Mouse (Mus musculus): ENCODE results near the gene Sh3bp5. TPM values are rescaled to one million over a fixed set of nuclear protein-coding genes. Genes with fewer than 3 reads are reported as not detected.

Sh3bp5 gene
- total and polyA plus RNA-seq, 3 experiments = 27.0 to 58.3 (median 51.0) TPM

- Histone ChIP-seq H3K9ac (ENCODE audit: low read depth, low read length) (no peak overlapping the region), H3K36me3 (ENCODE audit: control insufficient read depth, insufficient read depth, low read length) (peaks cover 14% of the 10 kb centered on the region), H3K4me3 (no peak overlapping the region), H3K27ac (peak overlapping the region; percentile 87), H3K79me2 (replicated peaks; ENCODE audit: control insufficient read depth, insufficient read depth, low read length) (no peaks in the 10 kb centered on the region), H3K27me3 (ENCODE audit: control insufficient read depth, insufficient read depth, low read length) (no peaks in the 10 kb centered on the region), H3K4me1 (ENCODE audit: control insufficient read depth, insufficient read depth, low read length) (peaks cover 42% of the 10 kb centered on the region)
- intact Hi-C loops (cut with DNase I) = no loop called here
- 45% methylated on average over 15 of the region's 15 CpGs for WGBS
- TF ChIP-seq CTCF (IDR thresholded peaks at IDR 0.05) = no peak
- no peak for TF ChIP-seq POLR2A (IDR thresholded peaks at IDR 0.05; ENCODE audit: insufficient read depth, low read depth, low read length)
- no peak for TF ChIP-seq EP300 (IDR thresholded peaks at IDR 0.05; ENCODE audit: insufficient read depth, low read depth, low read length)
- DNase-seq = no peak
These were observed 28.7 kb downstream of the Sh3bp5 start for GRCm38 (mm10) chr14:31407208-31407607.

GRCm38 (mm10) chr14:31406154-31406810, 29.6 kb downstream of the Sh3bp5 start:
- 0 out of 2 replicates have a peak, but pooled peaks have one; percentile 19 for TF ChIP-seq POLR2A (IDR thresholded peaks at IDR 0.05; ENCODE audit: insufficient read depth, low read depth, low read length)
- no peak for TF ChIP-seq CTCF (IDR thresholded peaks at IDR 0.05)
- peaks cover 43% of the 10 kb centered on the region for H3K4me1 ChIP-seq (ENCODE audit: control insufficient read depth, insufficient read depth, low read length)
- H3K4me3 ChIP-seq = no peak overlapping the region
- intact Hi-C loops (cut with DNase I) = no loop called here
- no peaks in the 10 kb centered on the region for H3K27me3 ChIP-seq (ENCODE audit: control insufficient read depth, insufficient read depth, low read length)
- peaks cover 14% of the 10 kb centered on the region for H3K36me3 ChIP-seq (ENCODE audit: control insufficient read depth, insufficient read depth, low read length)
- WGBS = 56% methylated on average over 12 of the region's 12 CpGs
- H3K9ac ChIP-seq (ENCODE audit: low read depth, low read length) = 0 out of 2 replicates have a peak overlapping the region, but pooled peaks have one; percentile 1
- peak overlapping the region; percentile 87 for H3K27ac ChIP-seq
- peak in 1 of 2 experiments; percentile 33 for DNase-seq
- no peaks in the 10 kb centered on the region for H3K79me2 ChIP-seq (replicated peaks; ENCODE audit: control insufficient read depth, insufficient read depth, low read length)

GRCm38 (mm10) chr14:31405652-31406051, 30.2 kb downstream of the Sh3bp5 start:
- no peaks in the 10 kb centered on the region for H3K79me2 ChIP-seq (replicated peaks; ENCODE audit: control insufficient read depth, insufficient read depth, low read length)
- H3K4me3 ChIP-seq = no peak overlapping the region
- H3K27me3 ChIP-seq (ENCODE audit: control insufficient read depth, insufficient read depth, low read length) = no peaks in the 10 kb centered on the region
- peaks cover 14% of the 10 kb centered on the region for H3K36me3 ChIP-seq (ENCODE audit: control insufficient read depth, insufficient read depth, low read length)
- H3K9ac ChIP-seq (ENCODE audit: low read depth, low read length) = no peak overlapping the region
- no peak for DNase-seq
- peaks cover 45% of the 10 kb centered on the region for H3K4me1 ChIP-seq (ENCODE audit: control insufficient read depth, insufficient read depth, low read length)
- WGBS = 76% methylated on average over 6 of the region's 6 CpGs
- intact Hi-C loops (cut with DNase I) = no loop called here
- peak overlapping the region; percentile 87 for H3K27ac ChIP-seq
- TF ChIP-seq CTCF (IDR thresholded peaks at IDR 0.05) (no peak), POLR2A (IDR thresholded peaks at IDR 0.05; ENCODE audit: insufficient read depth, low read depth, low read length) (no peak), EP300 (IDR thresholded peaks at IDR 0.05; ENCODE audit: insufficient read depth, low read depth, low read length) (no peak)

GRCm38 (mm10) chr14:31404663-31405062, 31.2 kb downstream of the Sh3bp5 start:
- Histone ChIP-seq H3K27me3 (ENCODE audit: control insufficient read depth, insufficient read depth, low read length) (no peaks in the 10 kb centered on the region), H3K36me3 (ENCODE audit: control insufficient read depth, insufficient read depth, low read length) (peaks cover 14% of the 10 kb centered on the region), H3K4me1 (ENCODE audit: control insufficient read depth, insufficient read depth, low read length) (peaks cover 46% of the 10 kb centered on the region), H3K4me3 (no peak overlapping the region), H3K27ac (peak overlapping the region; percentile 60), H3K9ac (ENCODE audit: low read depth, low read length) (no peak overlapping the region), H3K79me2 (replicated peaks; ENCODE audit: control insufficient read depth, insufficient read depth, low read length) (no peaks in the 10 kb centered on the region)
- intact Hi-C loops (cut with DNase I) = loop anchor here (5.0 kb wide), 1 partner anchor 33 kb away; the partner anchor contains the start of gene Sh3bp5
- WGBS = 75% methylated on average over 4 of the region's 4 CpGs
- TF ChIP-seq CTCF (IDR thresholded peaks at IDR 0.05) (no peak), POLR2A (IDR thresholded peaks at IDR 0.05; ENCODE audit: insufficient read depth, low read depth, low read length) (no peak), EP300 (IDR thresholded peaks at IDR 0.05; ENCODE audit: insufficient read depth, low read depth, low read length) (no peak)
- DNase-seq = no peak

- peaks cover 11% of the 10 kb centered on the region for H3K36me3 ChIP-seq (ENCODE audit: control insufficient read depth, insufficient read depth, low read length)
- intact Hi-C loops (cut with DNase I) = loop anchor here (5.0 kb wide), 1 partner anchor 33 kb away; the partner anchor contains the start of gene Sh3bp5
- 42% methylated on average over 8 of the region's 8 CpGs for WGBS
- H3K4me1 ChIP-seq (ENCODE audit: control insufficient read depth, insufficient read depth, low read length) = peaks cover 43% of the 10 kb centered on the region
- no peak for DNase-seq
- no peaks in the 10 kb centered on the region for H3K79me2 ChIP-seq (replicated peaks; ENCODE audit: control insufficient read depth, insufficient read depth, low read length)
- no peak overlapping the region for H3K9ac ChIP-seq (ENCODE audit: low read depth, low read length)
- no peaks in the 10 kb centered on the region for H3K27me3 ChIP-seq (ENCODE audit: control insufficient read depth, insufficient read depth, low read length)
- H3K4me3 ChIP-seq = no peak overlapping the region
- no peak for TF ChIP-seq POLR2A (IDR thresholded peaks at IDR 0.05; ENCODE audit: insufficient read depth, low read depth, low read length)
- peak; percentile 65 for TF ChIP-seq EP300 (IDR thresholded peaks at IDR 0.05; ENCODE audit: insufficient read depth, low read depth, low read length)
- no peak for TF ChIP-seq CTCF (IDR thresholded peaks at IDR 0.05)
- H3K27ac ChIP-seq = peak overlapping the region; percentile 60
These were observed 31.9 kb downstream of the Sh3bp5 start for GRCm38 (mm10) chr14:31403995-31404394.

GRCm38 (mm10) chr14:31403556-31403955, 32.3 kb downstream of the Sh3bp5 start:
- Histone ChIP-seq H3K79me2 (replicated peaks; ENCODE audit: control insufficient read depth, insufficient read depth, low read length) (no peaks in the 10 kb centered on the region), H3K4me1 (ENCODE audit: control insufficient read depth, insufficient read depth, low read length) (peaks cover 44% of the 10 kb centered on the region), H3K27me3 (ENCODE audit: control insufficient read depth, insufficient read depth, low read length) (no peaks in the 10 kb centered on the region), H3K4me3 (no peak overlapping the region), H3K27ac (peak overlapping the region; percentile 47; the same call in 1 of the 2 replicates), H3K36me3 (ENCODE audit: control insufficient read depth, insufficient read depth, low read length) (peaks cover 8% of the 10 kb centered on the region), H3K9ac (ENCODE audit: low read depth, low read length) (no peak overlapping the region)
- intact Hi-C loops (cut with DNase I) = loop anchor here (5.0 kb wide), 1 partner anchor 34 kb away; the partner anchor contains the start of gene Sh3bp5
- DNase-seq = peak in 1 of 2 experiments; percentile 24
- 51% methylated on average over 9 of the region's 9 CpGs for WGBS
- TF ChIP-seq CTCF (IDR thresholded peaks at IDR 0.05) = no peak
- TF ChIP-seq EP300 (IDR thresholded peaks at IDR 0.05; ENCODE audit: insufficient read depth, low read depth, low read length) = no peak
- no peak for TF ChIP-seq POLR2A (IDR thresholded peaks at IDR 0.05; ENCODE audit: insufficient read depth, low read depth, low read length)

All from heart, adult 2 months (tissue).